Mouse (Mus musculus) neural tube, embryonic 15.5 days (tissue): ENCODE measurements at regions not wholly inside any gene's neighbourhood (a gene's known extent, or its start where the extent isn't known, plus 50 kb on each side); places are given as distances from the start of the nearest gene placed in this dataset.
"Not testable (repeated sequence)": the region's sequence is repeated elsewhere in the genome, so short reads cannot be mapped to it uniquely, and the experiment has no call there.

ENCODE experiments used
- ATAC-seq: fragments of 200-750 bp; cut with Nextera tagmentation; 2 replicates; pipeline ENCODE4 v1.8.0; 2017; ENCODE audit warnings: mild to moderate bottlenecking, moderate TSS enrichment, moderate library complexity; ENCODE audit not compliant: low FRiP score
- H3K27ac ChIP-seq: fragments of 300-500 bp; sonication (generic); replicated peaks from 2 replicates; pipeline ENCODE4 v1.5.1; 2015; ENCODE audit warnings: mild to moderate bottlenecking, inconsistent platforms
- H3K27me3 ChIP-seq: fragments of 300-500 bp; sonication (generic); replicated peaks from 2 replicates; pipeline ENCODE4 v1.6.1; 2015; ENCODE audit warnings: inconsistent platforms
- H3K36me3 ChIP-seq: fragments of 300-500 bp; sonication (generic); 2 replicates; pipeline ENCODE4 v1.6.1; 2015; ENCODE audit warnings: inconsistent platforms
- H3K4me1 ChIP-seq: fragments of 300-500 bp; sonication (generic); 2 replicates; pipeline ENCODE4 v1.6.1; 2015; ENCODE audit warnings: inconsistent platforms
- H3K4me2 ChIP-seq: fragments of 300-500 bp; sonication (generic); 2 replicates; pipeline ENCODE4 v1.6.1; 2015; ENCODE audit warnings: inconsistent platforms, mild to moderate bottlenecking, moderate library complexity
- H3K4me3 ChIP-seq: fragments of 300-500 bp; sonication (generic); replicated peaks from 2 replicates; pipeline ENCODE4 v1.5.1; 2015; ENCODE audit warnings: mild to moderate bottlenecking, inconsistent platforms
- H3K9ac ChIP-seq: fragments of 300-500 bp; sonication (generic); replicated peaks from 2 replicates; pipeline ENCODE4 v1.6.1; 2015; ENCODE audit warnings: mild to moderate bottlenecking, inconsistent platforms
- H3K9me3 ChIP-seq: fragments of 300-500 bp; sonication (generic); replicated peaks from 2 replicates; pipeline ENCODE4 v1.6.1; 2016; ENCODE audit warnings: inconsistent platforms
- WGBS: fragments of 180-500 bp; shearing (Covaris S2); methylation state at CpG from one replicate; pipeline ENCODE4 v1.1.7; 2015; ENCODE audit warnings: mixed read lengths; 5-methylcytosine and 5-hydroxymethylcytosine counted together

GRCm38 (mm10) chr4:55245789-55246188 lies 104.1 kb upstream of the Rad23b start:
- H3K27me3 ChIP-seq = no peaks in the 10 kb centered on the region
- H3K4me2 ChIP-seq = no peak overlapping the region
- no peaks in the 10 kb centered on the region for H3K9me3 ChIP-seq
- H3K4me1 ChIP-seq = peaks cover 15% of the 10 kb centered on the region
- no peak overlapping the region for H3K4me3 ChIP-seq
- no peak overlapping the region for H3K27ac ChIP-seq
- H3K9ac ChIP-seq = no peak overlapping the region
- no peaks in the 10 kb centered on the region for H3K36me3 ChIP-seq
- WGBS = 86% methylated on average over 10 of the region's 10 CpGs
- ATAC-seq = no peak

GRCm38 (mm10) chr4:55250334-55250733 lies 99.5 kb upstream of the Rad23b start:
- no peak overlapping the region for H3K4me2 ChIP-seq
- no peaks in the 10 kb centered on the region for H3K9me3 ChIP-seq
- H3K9ac ChIP-seq = no peak overlapping the region
- 49% methylated on average over 3 of the region's 3 CpGs for WGBS
- H3K27ac ChIP-seq = no peak overlapping the region
- no peaks in the 10 kb centered on the region for H3K27me3 ChIP-seq
- peaks cover 4% of the 10 kb centered on the region; the same call in 1 of the 2 replicates for H3K4me1 ChIP-seq
- ATAC-seq = no peak
- H3K4me3 ChIP-seq = no peak overlapping the region
- no peaks in the 10 kb centered on the region for H3K36me3 ChIP-seq

- H3K4me1 ChIP-seq = peaks cover 4% of the 10 kb centered on the region; the same call in 1 of the 2 replicates
- H3K27ac ChIP-seq = no peak overlapping the region
- H3K9me3 ChIP-seq = no peaks in the 10 kb centered on the region
- H3K27me3 ChIP-seq = no peaks in the 10 kb centered on the region
- no peak overlapping the region for H3K9ac ChIP-seq
- H3K4me2 ChIP-seq = no peak overlapping the region
- H3K36me3 ChIP-seq = no peaks in the 10 kb centered on the region
- no peak overlapping the region for H3K4me3 ChIP-seq
- WGBS = 91% methylated on average over 5 of the region's 5 CpGs
- ATAC-seq = no peak
Observed at GRCm38 (mm10) chr4:55251546-55251945, 98.3 kb upstream of the Rad23b start.

GRCm38 (mm10) chr4:55253769-55254168 lies 96.1 kb upstream of the Rad23b start:
- no peaks in the 10 kb centered on the region for H3K36me3 ChIP-seq
- no peaks in the 10 kb centered on the region for H3K9me3 ChIP-seq
- peak; percentile 76 for ATAC-seq
- H3K4me1 ChIP-seq = peaks cover 4% of the 10 kb centered on the region; the same call in 1 of the 2 replicates
- H3K4me3 ChIP-seq = no peak overlapping the region
- no peaks in the 10 kb centered on the region for H3K27me3 ChIP-seq
- WGBS = 38% methylated on average over 8 of the region's 8 CpGs
- H3K27ac ChIP-seq = no peak overlapping the region
- no peak overlapping the region for H3K9ac ChIP-seq
- 0 out of 2 replicates have a peak overlapping the region, but pooled peaks have one; percentile 13 for H3K4me2 ChIP-seq

GRCm38 (mm10) chr4:55271965-55272630 lies 77.7 kb upstream of the Rad23b start:
- H3K4me3 ChIP-seq = no peak overlapping the region
- H3K9me3 ChIP-seq = no peaks in the 10 kb centered on the region
- no peak overlapping the region for H3K27ac ChIP-seq
- H3K9ac ChIP-seq = no peak overlapping the region
- WGBS = 89% methylated on average over 8 of the region's 8 CpGs
- ATAC-seq = no peak
- no peak overlapping the region for H3K4me2 ChIP-seq
- H3K36me3 ChIP-seq = no peaks in the 10 kb centered on the region
- no peaks in the 10 kb centered on the region for H3K27me3 ChIP-seq
- no peaks in the 10 kb centered on the region for H3K4me1 ChIP-seq

- no peaks in the 10 kb centered on the region for H3K36me3 ChIP-seq
- 8% methylated on average over 5 of the region's 5 CpGs for WGBS
- no peak for ATAC-seq
Observed at GRCm38 (mm10) chr4:55276300-55276952, 73.4 kb upstream of the Rad23b start.

GRCm38 (mm10) chr4:55279351-55279750 lies 70.5 kb upstream of the Rad23b start:
- not testable (repeated sequence) for H3K9me3 ChIP-seq, H3K9ac ChIP-seq, ATAC-seq, H3K36me3 ChIP-seq, H3K27ac ChIP-seq, H3K4me3 ChIP-seq, H3K4me2 ChIP-seq, H3K4me1 ChIP-seq, H3K27me3 ChIP-seq
- 93% methylated on average over 8 of the region's 8 CpGs for WGBS

More at GRCm38 (mm10) chr4:55276300-55276952, 73.4 kb upstream of the Rad23b start:
- no peak overlapping the region for H3K27ac ChIP-seq
- no peaks in the 10 kb centered on the region for H3K9me3 ChIP-seq
- H3K27me3 ChIP-seq = no peaks in the 10 kb centered on the region
- no peak overlapping the region for H3K9ac ChIP-seq
- no peak overlapping the region for H3K4me2 ChIP-seq
- no peak overlapping the region for H3K4me3 ChIP-seq
- no peaks in the 10 kb centered on the region for H3K4me1 ChIP-seq

GRCm38 (mm10) chr4:55280706-55281105 lies 69.1 kb upstream of the Rad23b start:
- Histone ChIP-seq H3K9me3 (no peaks in the 10 kb centered on the region), H3K9ac (no peak overlapping the region), H3K27me3 (no peaks in the 10 kb centered on the region), H3K4me2 (no peak overlapping the region), H3K36me3 (no peaks in the 10 kb centered on the region), H3K4me3 (no peak overlapping the region), H3K4me1 (no peaks in the 10 kb centered on the region), H3K27ac (no peak overlapping the region)
- no peak for ATAC-seq
- 84% methylated on average over 3 of the region's 3 CpGs for WGBS

- 81% methylated on average over 14 of the region's 14 CpGs for WGBS
Observed at GRCm38 (mm10) chr4:55281486-55282096, 68.3 kb upstream of the Rad23b start.

GRCm38 (mm10) chr4:55282474-55282873 lies 67.4 kb upstream of the Rad23b start:
- no peak overlapping the region for H3K4me2 ChIP-seq
- no peaks in the 10 kb centered on the region for H3K4me1 ChIP-seq
- H3K27ac ChIP-seq = no peak overlapping the region
- H3K27me3 ChIP-seq = no peaks in the 10 kb centered on the region
- ATAC-seq = no peak
- WGBS = 92% methylated on average over 4 of the region's 4 CpGs
- no peak overlapping the region for H3K9ac ChIP-seq
- no peaks in the 10 kb centered on the region for H3K36me3 ChIP-seq
- no peaks in the 10 kb centered on the region for H3K9me3 ChIP-seq
- H3K4me3 ChIP-seq = no peak overlapping the region

More at GRCm38 (mm10) chr4:55281486-55282096, 68.3 kb upstream of the Rad23b start:
- Histone ChIP-seq H3K4me1 (no peaks in the 10 kb centered on the region), H3K9me3 (no peaks in the 10 kb centered on the region), H3K36me3 (no peaks in the 10 kb centered on the region), H3K27me3 (no peaks in the 10 kb centered on the region), H3K27ac (no peak overlapping the region), H3K9ac (no peak overlapping the region), H3K4me2 (no peak overlapping the region), H3K4me3 (no peak overlapping the region)
- no peak for ATAC-seq

- WGBS = 83% methylated on average over 3 of the region's 3 CpGs
- H3K4me1 ChIP-seq = no peaks in the 10 kb centered on the region
- H3K9ac ChIP-seq = no peak overlapping the region
- H3K36me3 ChIP-seq = no peaks in the 10 kb centered on the region
- no peaks in the 10 kb centered on the region for H3K27me3 ChIP-seq
- no peak overlapping the region for H3K4me2 ChIP-seq
- H3K4me3 ChIP-seq = no peak overlapping the region
- no peaks in the 10 kb centered on the region for H3K9me3 ChIP-seq
- no peak for ATAC-seq
- no peak overlapping the region for H3K27ac ChIP-seq
Observed at GRCm38 (mm10) chr4:55284722-55285225, 65.1 kb upstream of the Rad23b start.

- Histone ChIP-seq H3K4me1 (no peaks in the 10 kb centered on the region), H3K36me3 (no peaks in the 10 kb centered on the region), H3K27ac (no peak overlapping the region), H3K27me3 (no peaks in the 10 kb centered on the region), H3K4me3 (no peak overlapping the region), H3K9ac (no peak overlapping the region), H3K4me2 (no peak overlapping the region), H3K9me3 (no peaks in the 10 kb centered on the region)
- no peak for ATAC-seq
- WGBS = 32% methylated on average over 5 of the region's 5 CpGs
Observed at GRCm38 (mm10) chr4:55285641-55286040, 64.2 kb upstream of the Rad23b start.
